In the genomic region with DNA sequence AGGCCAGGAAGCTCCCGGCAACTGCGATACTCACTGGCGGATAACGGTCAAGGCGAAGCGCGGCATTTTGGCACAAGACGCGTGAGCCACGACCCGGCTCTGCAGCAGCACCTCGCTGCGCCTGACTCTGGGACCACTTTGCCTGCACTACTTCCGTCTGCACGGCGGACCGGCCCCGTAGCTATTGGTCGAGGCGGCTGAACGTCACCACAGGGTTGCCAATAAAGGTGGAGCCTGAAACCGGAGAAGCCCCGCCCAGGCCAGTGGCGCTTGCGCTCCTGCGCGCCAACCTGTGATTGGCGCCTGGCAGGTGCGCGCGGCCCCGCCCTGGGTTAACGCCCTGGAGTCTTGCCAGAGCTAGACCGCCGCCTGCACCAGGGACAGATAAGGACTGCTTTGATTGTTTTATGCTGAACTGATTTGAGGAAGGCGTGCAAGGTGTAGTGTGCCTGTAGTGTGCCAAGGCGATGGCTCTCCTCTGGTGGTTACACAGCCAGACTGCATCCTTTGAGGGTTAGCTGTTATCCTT, we compare ENCODE assay signal across 7 mouse cellular contexts. TPM values are rescaled to one million over a fixed set of nuclear protein-coding genes. Genes with fewer than 3 reads are reported as not detected.
A peak's percentile ranks its signal among the peaks of the same experiment; 100 is the strongest.
DNase-seq lines count a peak whose midpoint lies in the region; ATAC-seq and TF ChIP-seq lines count a peak whose summit lies in the region.

A gene (minus strand): TSS at position 156 of the 529 bp plus-strand sequence.

- under 1% methylated on average over 37 of the region's 37 CpGs for WGBS in embryonic facial prominence, embryonic 10.5 days
- 0% methylated on average over 37 of the region's 37 CpGs for WGBS in intestine, postnatal 0 days
- WGBS in midbrain, embryonic 12.5 days = 1% methylated on average over 37 of the region's 37 CpGs
- WGBS in small intestine, adult 2 months = under 1% methylated on average over 37 of the region's 37 CpGs

- H3K4me1 ChIP-seq in embryonic facial prominence, embryonic 10.5 days = peaks cover 16% of the 10 kb centered on the region
- H3K4me1 ChIP-seq in intestine, postnatal 0 days (replicated peaks; ENCODE audit: control insufficient read depth, insufficient read depth, low read length) = peaks cover 3% of the 10 kb centered on the region; the same call in 1 of the 2 replicates
- H3K4me1 ChIP-seq in midbrain, embryonic 12.5 days = peaks cover 13% of the 10 kb centered on the region
- H3K4me1 ChIP-seq in small intestine, adult 2 months (ENCODE audit: control insufficient read depth, insufficient read depth, insufficient read length, low read length) = peaks cover 3% of the 10 kb centered on the region; the same call in 1 of the 2 replicates

- peak within 1 kb of the TSS; percentile 74 for H3K4me2 ChIP-seq in intestine, postnatal 0 days (replicated peaks; ENCODE audit: low read depth)
- peak within 1 kb of the TSS; percentile 71 for H3K4me2 ChIP-seq in midbrain, embryonic 12.5 days (replicated peaks)

- no peaks in the 10 kb centered on the region for H3K36me3 ChIP-seq in embryonic facial prominence, embryonic 10.5 days (replicated peaks)
- no peaks in the 10 kb centered on the region for H3K36me3 ChIP-seq in intestine, postnatal 0 days (ENCODE audit: control insufficient read depth, insufficient read depth)
- H3K36me3 ChIP-seq in midbrain, embryonic 12.5 days = no peaks in the 10 kb centered on the region
- no peaks in the 10 kb centered on the region for H3K36me3 ChIP-seq in small intestine, adult 2 months (ENCODE audit: control insufficient read depth, insufficient read depth, low read length)

- H3K27me3 ChIP-seq in embryonic facial prominence, embryonic 10.5 days (replicated peaks; ENCODE audit: low read depth, poor library complexity, severe bottlenecking) = peaks cover 5% of the 10 kb centered on the region
- no peaks in the 10 kb centered on the region for H3K27me3 ChIP-seq in intestine, postnatal 0 days (replicated peaks; ENCODE audit: control insufficient read depth, insufficient read depth, low read length)
- H3K27me3 ChIP-seq in midbrain, embryonic 12.5 days = peaks cover 7% of the 10 kb centered on the region; the same call in 1 of the 2 replicates
- H3K27me3 ChIP-seq in small intestine, adult 2 months (ENCODE audit: control insufficient read depth, insufficient read depth, low read length) = no peaks in the 10 kb centered on the region

- intact Hi-C loops in left cerebral cortex, postnatal 4 days (cut with DNase I) = no loop called here

- peak within 1 kb of the TSS; percentile 41 for H3K9ac ChIP-seq in intestine, postnatal 0 days (ENCODE audit: low read depth, low read length)
- peak within 1 kb of the TSS; percentile 65 for H3K9ac ChIP-seq in midbrain, embryonic 12.5 days (replicated peaks)

- H3K27ac ChIP-seq in embryonic facial prominence, embryonic 10.5 days (replicated peaks) = peak within 1 kb of the TSS; percentile 76
- H3K27ac ChIP-seq in intestine, postnatal 0 days (ENCODE audit: low read depth, low read length) = peak within 1 kb of the TSS; percentile 15; the same call in 1 of the 2 replicates
- 0 out of 2 replicates have a peak within 1 kb of the TSS, but pooled peaks have one; percentile 10 for H3K27ac ChIP-seq in midbrain, embryonic 12.5 days (replicated peaks)
- H3K27ac ChIP-seq in small intestine, adult 2 months (ENCODE audit: insufficient read depth, low read depth, low read length) = peak within 1 kb of the TSS; percentile 54

- peak within 1 kb of the TSS; percentile 69 for H3K4me3 ChIP-seq in embryonic facial prominence, embryonic 10.5 days
- peak within 1 kb of the TSS; percentile 47 for H3K4me3 ChIP-seq in intestine, postnatal 0 days (ENCODE audit: low read depth, low read length)
- peak within 1 kb of the TSS; percentile 69 for H3K4me3 ChIP-seq in midbrain, embryonic 12.5 days
- H3K4me3 ChIP-seq in small intestine, adult 2 months (ENCODE audit: low read depth, low read length) = peak within 1 kb of the TSS; percentile 87

- peak; percentile 88 for TF ChIP-seq POLR2A in small intestine, adult 2 months (IDR thresholded peaks at IDR 0.05; ENCODE audit: low read depth, low read length)

- DNase-seq in adrenal gland, postnatal 10 days = peak; percentile 95
- DNase-seq in embryonic facial prominence, embryonic 10.5 days (ENCODE audit: low spot score) = peak; percentile 96
- DNase-seq in gonadal fat pad, adult 2 months (ENCODE audit: low read depth) = peak; percentile 41
- DNase-seq in left cerebral cortex, postnatal 4 days = peak; percentile 96

- peak; percentile 11; the same call in 1 of the 2 replicates for TF ChIP-seq CTCF in intestine, postnatal 0 days (IDR thresholded peaks at IDR 0.05; ENCODE audit: low read depth)
- TF ChIP-seq CTCF in small intestine, adult 2 months (IDR thresholded peaks at IDR 0.05; ENCODE audit: extremely low read depth, insufficient read length, insufficient replicate concordance, low read depth, low read length) = no peak

- peak; percentile 99 for ATAC-seq in intestine, postnatal 0 days
- ATAC-seq in midbrain, embryonic 12.5 days (ENCODE audit: low FRiP score, low read depth) = peak; percentile 99

- no peaks in the 10 kb centered on the region for H3K9me3 ChIP-seq in embryonic facial prominence, embryonic 10.5 days
- no peaks in the 10 kb centered on the region for H3K9me3 ChIP-seq in intestine, postnatal 0 days (ENCODE audit: control insufficient read depth)
- no peaks in the 10 kb centered on the region for H3K9me3 ChIP-seq in midbrain, embryonic 12.5 days

RNA-seq across cellular contexts. Expression of the gene that starts here (rescaled TPM):
- 10 to 100 TPM; 12.5 to 16.2 TPM for total RNA-seq in adrenal gland, postnatal 10 days (2021)
- polyA plus RNA-seq in embryonic facial prominence, embryonic 10.5 days (2016; fragmentation: Nextera tagmentation; extraction: Ambion mirVana) = 5.7 and 7.2 TPM in 2 replicates
- polyA plus RNA-seq in gonadal fat pad, adult 2 months (2012; rRNA removed) = 3.5 and 4.1 TPM in 2 replicates
- 4.6 and 4.8 TPM in 2 replicates for polyA plus RNA-seq in intestine, postnatal 0 days (2015; fragmentation: Nextera tagmentation; extraction: Ambion mirVana)
- total RNA-seq in left cerebral cortex, postnatal 4 days (2021) = 10 to 100 TPM; 16.4 to 18.6 TPM
- polyA plus RNA-seq in midbrain, embryonic 12.5 days (2016; fragmentation: Nextera tagmentation; extraction: Ambion mirVana) = 8.9 and 9.2 TPM in 2 replicates
- 1.3 and 1.7 TPM in 2 replicates for polyA plus RNA-seq in small intestine, adult 2 months (2012; rRNA removed)

Comparison
In these comparisons a context has a peak if more than half of its experiments do, and no peak if none do; other contexts are left out.
1. Peak in every context shown above with its lines: DNase-seq, ATAC-seq, H3K4me3 ChIP-seq and H3K27ac ChIP-seq.
2. DNase-seq: peak in every context shown above with its lines; median percentile 96 in embryonic facial prominence, embryonic 10.5 days; 96 in left cerebral cortex, postnatal 4 days; 95 in adrenal gland, postnatal 10 days; 41 in gonadal fat pad, adult 2 months.
3. H3K27ac ChIP-seq: peak in every context shown above with its lines; median percentile 76 in embryonic facial prominence, embryonic 10.5 days; 54 in small intestine, adult 2 months; 15 in intestine, postnatal 0 days; 10 in midbrain, embryonic 12.5 days.